Mouse (Mus musculus) kidney, adult 9 months (tissue): Measurements from ENCODE around the gene Dlx3.

Source experiments
- DNase-seq: peaks from one replicate; pipeline ENCODE4 v3.0.0; 2022

The Dlx3 gene

GRCm38 (mm10) chr11:95125366-95125948 lies 5.5 kb downstream of the Dlx3 start:
- DNase-seq = no peak

GRCm38 (mm10) chr11:95126272-95127245 lies 6.6 kb downstream of the Dlx3 start:
- no peak for DNase-seq

DNA sequence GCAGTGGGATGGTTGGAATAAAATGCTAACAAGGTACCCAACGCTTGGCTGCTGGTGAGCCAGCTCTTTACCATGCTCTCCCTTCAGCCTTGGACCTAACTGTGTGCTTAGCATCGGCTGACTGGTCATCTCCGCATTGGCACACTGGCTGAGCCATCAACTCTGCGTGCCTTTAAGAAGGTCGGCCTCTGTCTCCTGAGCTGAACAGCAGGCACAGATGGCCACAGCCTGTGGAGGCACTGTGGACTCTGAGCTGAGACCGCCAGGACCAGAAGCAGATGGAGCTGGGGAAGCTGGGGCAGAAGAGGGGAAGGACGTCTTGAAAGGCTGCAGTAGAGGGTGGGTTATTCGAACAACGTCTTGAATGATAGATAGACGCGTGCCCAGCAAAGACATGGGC lies 8.4 kb downstream of the Dlx3 start:
- DNase-seq = no peak

- no peak for DNase-seq
Observed at GRCm38 (mm10) chr11:95130668-95131252, 10.8 kb downstream of the Dlx3 start.

- DNase-seq = no peak
Observed at GRCm38 (mm10) chr11:95133321-95133720, 13.4 kb downstream of the Dlx3 start.

DNA sequence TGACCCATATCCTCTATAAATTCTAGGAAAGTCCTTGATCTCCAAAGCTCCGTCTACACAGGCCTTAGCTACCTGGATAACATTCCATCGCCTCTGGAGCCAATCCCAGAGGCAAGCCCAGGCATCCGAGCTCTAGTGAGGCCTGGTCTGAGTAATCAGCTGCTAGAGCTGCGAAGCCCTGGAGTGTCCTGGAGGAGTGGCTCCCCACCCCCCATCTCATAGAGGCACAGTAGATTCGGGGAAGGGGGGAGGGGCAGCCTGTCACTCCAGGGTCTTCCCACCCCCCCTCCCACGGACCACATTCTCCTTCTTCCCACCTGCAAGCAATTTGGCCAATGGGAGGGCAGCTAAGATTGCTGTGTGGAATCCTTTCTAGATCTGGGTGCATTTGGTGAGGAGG lies 17.4 kb downstream of the Dlx3 start:
- no peak for DNase-seq

DNA sequence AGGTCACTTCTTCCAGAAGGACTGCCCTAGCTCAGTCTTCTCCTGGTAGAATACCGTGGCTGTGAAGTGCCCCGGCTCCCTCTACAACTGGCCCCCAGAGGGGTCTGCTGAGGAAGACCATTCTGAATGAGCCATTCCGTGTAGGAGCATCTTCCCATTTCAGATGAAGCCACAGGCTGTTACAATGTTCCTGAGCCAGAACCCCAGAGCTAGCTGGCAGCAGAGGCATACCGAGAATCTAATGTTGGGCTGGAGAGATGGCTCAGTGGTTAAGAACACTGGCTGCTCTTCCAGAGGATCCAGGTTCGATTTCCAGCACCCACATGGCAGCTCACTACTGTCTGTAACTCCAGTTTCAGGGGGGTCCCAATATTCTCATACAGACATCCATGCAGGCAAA lies 20.0 kb downstream of the Dlx3 start:
- no peak for DNase-seq

GRCm38 (mm10) chr11:95142258-95142657 lies 22.3 kb downstream of the Dlx3 start:
- no peak for DNase-seq

DNA sequence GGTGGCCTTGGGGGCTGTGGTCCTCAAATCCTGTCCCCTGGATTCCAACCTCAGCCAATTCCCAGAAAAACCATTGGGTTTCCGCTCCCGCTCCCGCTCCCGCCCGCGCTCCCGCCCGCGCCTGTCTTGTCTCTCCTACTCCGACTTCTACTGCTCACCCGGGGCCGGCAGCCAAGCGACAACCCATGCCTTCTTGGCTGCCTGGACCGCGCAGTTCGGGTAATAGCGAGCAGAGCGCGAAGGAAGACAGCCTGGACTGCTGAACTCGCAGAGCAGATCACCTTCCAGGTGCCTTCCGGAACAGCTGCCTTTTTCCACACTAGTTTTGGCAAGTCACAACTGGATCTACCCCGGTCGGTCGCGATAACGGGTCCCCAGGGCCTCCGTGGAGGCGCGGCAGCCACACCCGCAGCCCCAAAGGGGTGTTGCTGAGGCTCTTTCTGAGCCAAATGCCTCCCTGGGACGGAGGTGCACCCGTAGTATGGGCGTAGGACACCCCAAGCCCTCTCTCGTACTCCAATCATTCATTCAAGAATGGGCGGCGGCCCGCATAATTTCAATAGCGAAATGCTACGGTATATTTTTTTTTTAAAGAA lies 23.2 kb downstream of the Dlx3 start:
- DNase-seq = no peak

- no peak for DNase-seq
Observed at GRCm38 (mm10) chr11:95143663-95144062, 23.7 kb downstream of the Dlx3 start.

DNA sequence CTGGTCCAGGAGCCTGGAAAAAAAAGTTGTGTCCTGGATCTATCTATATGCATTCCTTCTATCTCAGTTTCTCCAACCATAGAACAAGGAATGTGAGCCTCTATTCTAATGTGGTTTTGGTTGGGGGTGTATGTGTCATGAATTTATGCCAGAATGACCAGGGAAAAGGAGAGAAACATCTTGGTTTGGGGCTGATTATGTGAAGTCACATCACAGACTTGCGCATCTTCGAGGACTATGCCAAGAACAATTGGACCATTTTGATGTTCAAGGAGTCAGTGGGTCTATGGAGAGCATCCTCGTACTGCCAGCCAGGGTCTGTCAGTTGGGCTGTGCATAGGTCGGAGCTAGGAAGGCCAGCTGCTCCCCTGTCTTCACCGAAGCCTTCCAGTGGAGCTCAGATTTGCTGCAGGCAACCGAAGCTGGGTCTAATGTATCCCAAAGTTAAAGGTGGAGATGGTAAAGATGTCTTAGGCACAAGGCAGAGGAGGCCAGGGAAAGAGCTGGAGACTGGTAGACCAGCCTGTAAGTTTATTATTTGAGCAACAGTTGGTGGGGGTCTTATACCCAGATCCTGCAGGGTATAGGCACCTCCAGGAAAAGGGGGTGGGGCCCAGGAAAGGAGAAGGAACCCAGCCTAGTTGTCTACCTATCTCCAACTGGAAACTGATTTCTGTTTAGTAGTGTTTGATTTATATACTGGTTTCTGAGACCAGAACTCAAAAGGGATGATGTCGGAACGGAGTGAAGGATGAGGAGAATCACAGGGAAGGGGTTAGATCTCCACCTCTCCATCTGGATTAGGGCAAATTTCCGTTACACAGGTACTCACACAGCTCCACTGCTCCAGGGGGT lies 24.4 kb downstream of the Dlx3 start:
- no peak for DNase-seq

DNA sequence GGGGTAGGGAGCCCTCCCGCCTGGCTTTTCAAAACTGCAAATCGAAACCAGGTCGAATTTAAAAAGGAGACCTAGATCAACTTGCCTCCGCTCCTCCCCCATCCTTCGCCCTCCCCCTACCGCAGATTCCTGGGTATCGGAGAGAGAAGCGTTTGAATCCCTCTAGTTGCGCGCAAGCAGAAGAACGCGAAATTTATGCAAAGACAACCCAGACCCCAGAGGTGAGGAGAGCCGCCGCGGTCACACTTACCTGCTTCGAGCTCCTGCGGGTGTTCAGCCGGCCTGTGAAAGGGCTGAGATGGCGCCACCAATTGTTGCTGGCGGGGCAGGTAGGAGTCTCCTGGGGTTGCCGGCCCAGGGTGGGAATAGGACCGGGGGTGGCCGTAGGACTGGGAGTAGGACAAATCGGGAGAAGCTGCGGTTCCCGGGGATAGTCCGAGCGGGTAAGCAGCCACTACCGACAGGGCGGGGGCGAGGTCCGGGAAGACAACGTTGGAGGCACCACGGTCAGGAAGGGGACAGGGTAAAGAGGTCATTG lies 25.1 kb downstream of the Dlx3 start:
- no peak for DNase-seq

GRCm38 (mm10) chr11:95145851-95146403 lies 26.0 kb downstream of the Dlx3 start, which contains the start of gene Dlx4:
TSS of gene Dlx4 (minus strand) at chr11:95146263.
- DNase-seq = no peak

DNA sequence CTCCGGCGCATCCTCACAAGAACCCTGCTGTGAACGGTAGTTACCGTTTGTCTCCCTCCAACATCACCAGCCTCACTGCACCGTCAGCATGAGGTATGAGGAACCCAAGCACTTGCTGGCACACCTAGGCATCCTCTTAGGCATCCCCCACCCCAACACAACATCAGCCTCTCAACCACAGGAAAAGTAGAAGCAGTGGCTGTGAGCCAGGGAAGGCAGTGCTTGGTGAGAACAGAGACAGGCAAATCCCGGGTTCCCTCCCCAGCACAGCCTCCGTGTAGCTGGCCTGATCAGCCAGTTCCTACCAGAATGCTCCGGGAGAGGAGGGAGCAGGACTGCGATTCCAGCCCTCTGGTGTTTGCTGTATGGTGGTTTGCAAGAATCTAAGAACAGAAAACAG lies 28.8 kb downstream of the Dlx3 start:
- no peak for DNase-seq

DNA sequence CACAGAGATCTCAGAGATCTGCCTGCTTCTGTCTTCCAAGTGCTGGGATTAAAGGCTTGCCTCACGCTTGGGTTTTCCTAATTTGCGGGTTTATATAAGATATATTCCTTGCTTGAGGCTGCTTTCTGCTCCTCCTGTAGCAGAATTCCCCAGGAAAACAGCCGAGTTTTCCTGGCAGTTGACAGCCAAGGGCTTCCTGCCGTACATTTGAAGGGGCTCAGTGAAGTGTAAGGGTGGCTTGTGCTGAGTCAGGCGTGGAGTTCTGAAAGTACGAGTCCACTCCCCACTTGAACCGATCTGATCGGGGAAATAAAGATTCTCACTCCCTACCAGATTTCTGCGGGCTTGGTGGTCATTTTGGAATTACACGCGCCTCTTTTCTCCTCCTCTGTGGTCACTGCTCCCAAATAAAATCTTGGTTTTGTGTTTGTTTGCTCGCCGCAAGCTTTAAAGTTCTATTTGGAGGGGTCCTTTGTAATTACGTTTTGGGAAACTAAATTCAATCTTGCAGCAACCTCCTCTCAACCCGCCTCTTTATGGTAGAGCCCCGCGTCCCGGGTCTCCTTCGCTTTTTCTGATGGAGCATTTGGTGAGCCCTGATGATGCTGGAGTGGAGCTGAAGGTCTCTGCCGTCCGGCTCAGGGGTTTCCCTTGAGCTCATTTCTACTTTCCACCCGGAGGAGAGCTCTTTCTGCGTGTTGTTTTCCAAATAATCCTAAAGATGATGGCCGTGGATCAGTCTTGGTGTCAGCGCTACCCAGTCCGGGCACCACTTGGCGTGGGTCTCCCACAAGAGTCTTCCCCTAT lies 29.7 kb downstream of the Dlx3 start:
- no peak for DNase-seq

GRCm38 (mm10) chr11:95150269-95151049 lies 30.5 kb downstream of the Dlx3 start:
- DNase-seq = no peak

- no peak for DNase-seq
Observed at GRCm38 (mm10) chr11:95153116-95153515, 33.2 kb downstream of the Dlx3 start.

DNA sequence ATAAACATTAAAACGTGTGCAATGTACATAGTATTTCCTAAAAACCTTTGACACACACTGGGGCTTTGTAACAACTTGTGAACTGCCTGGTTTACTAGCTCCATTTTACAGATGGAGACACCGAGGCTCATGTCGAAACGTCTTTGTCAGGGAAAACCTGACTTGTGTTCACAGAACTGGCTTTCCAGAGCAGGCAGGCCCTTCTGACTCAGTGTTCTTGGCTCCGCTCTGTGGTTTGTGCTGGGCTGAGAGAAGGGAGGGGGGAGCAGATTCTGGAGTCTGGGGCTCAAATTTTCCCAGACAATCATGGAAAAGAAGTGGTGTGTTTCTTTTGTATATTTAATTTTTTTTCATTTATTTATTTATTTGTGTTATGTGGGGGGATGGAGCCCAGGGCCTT lies 33.8 kb downstream of the Dlx3 start:
- no peak for DNase-seq

DNA sequence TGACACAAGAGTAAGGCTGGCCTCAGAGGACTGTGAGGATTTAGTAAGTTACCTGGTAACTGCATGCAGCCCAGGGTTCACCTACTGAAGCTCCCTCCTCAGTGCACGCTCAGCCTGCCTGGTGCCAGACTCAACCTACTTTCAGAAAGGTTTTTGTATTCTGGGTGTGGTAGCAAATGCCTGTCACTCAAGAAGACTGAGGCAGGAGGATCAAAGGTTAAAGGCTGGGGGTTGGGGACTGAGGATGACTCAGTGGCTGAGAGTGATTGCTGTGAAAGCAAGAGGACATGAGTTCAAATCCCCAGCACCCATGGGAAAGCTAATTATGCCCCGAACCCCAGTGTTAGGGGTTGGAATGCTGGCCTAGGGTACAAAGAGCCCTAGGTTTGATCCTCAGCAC lies 35.6 kb downstream of the Dlx3 start:
- DNase-seq = no peak

GRCm38 (mm10) chr11:95157356-95157755 lies 37.4 kb downstream of the Dlx3 start:
- DNase-seq = no peak
